Mouse (Mus musculus): ENCODE measurements around the gene Eif5a.

Eif5a gene

DNA sequence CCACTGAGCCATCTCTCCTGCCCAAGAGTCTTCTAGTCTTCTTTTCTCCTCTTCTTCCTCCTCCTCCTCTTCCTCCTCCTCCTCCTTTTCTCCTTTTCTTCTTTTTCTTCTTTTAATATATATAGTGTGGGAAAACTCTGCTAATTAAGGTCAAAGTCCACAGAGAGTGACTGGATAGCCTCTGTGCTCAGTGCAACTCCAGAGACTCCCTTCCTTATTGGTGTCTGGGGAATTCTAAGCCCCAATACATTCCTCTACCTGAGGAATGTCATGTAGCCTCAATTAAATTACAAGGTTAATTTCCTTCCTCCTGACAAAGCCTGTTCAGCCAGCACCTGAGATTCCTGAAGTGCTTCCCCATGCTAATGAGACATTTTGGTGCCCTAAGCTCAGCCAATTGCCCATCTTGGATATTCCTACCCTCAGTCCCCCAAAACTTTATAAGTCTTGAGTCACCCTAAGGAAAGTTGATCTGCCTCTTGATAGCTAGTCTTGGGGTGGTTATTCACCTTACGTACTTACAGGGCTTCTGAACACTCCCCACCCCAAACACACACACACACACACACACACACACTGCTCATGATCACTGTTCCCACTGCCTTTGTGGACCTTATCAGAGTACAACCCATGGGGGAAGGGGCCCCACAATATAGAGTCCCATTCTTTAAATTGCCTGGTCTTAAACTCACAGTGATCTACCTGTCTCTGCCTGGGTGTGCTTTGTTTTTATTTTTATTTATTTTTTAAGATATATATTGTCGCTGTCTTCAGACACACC lies 51.3 kb downstream of the Eif5a start:
- no peak for DNase-seq

DNA sequence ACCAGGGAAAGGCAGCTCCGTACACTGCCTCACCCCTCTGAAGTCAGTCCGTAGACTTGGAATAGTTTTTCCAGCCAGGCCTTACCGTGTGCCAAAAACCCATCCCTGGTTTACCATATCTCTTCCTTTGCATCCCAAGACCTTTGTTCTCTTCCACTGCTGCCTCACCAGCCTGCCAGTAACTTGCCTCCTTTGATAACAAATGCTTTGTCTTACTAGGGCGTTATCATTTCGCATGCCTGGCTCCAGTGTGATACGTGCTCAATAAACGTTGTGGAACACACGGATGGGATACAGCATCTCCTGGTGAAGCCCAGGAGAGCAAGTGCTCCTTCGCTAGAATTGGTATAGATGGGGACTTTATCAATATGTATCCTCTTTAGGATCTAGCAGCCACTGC lies 54.4 kb downstream of the Eif5a start:
- DNase-seq = no peak

Measured in thymus, postnatal 25 days (tissue).